Mouse (Mus musculus): ENCODE results near the gene B3galnt1.

DNA sequence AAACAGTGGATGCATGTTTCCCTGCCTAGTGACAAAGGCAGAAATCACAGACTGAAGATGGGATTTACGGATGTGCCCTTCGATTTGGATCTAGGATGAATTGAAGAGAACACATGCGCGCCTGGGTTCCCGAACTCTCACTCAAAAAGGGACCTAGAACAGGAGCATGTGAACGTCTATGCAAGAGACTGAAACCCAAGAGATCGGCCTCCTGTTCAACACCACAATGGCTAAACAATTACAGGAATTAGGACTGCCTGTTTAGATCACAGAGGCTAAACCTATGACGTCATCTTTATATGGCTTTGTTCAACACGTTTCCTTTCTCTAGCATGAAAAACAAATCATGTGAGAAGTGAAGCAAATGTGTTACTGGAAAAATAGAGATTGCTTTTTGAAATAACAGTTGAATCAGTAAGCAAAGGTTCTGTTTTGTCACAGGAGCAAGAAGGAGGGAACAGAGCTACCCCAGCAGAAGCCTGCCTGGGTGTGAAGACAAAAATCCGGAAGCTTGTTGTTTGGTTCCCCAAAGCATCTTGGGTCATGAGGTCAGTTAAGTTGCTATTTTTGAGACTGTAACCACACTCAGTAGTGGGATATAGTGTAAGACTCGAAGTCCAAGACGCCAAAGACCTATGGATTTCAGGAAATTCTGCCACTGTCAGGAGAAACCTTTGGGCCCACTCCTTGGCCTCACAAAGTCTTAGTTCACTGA is 35.1 kb upstream of the B3galnt1 start:
- TF ChIP-seq GATA1 (IDR thresholded peaks at IDR 0.05; ENCODE audit: low read length) (no peak), TAL1 (IDR thresholded peaks at IDR 0.05; ENCODE audit: low read length) (no peak)
